Mouse (Mus musculus): Measurements from ENCODE around the gene Hgd.

The Hgd gene

GRCm38 (mm10) chr16:37581901-37582300, 1.9 kb downstream of the Hgd start:
- peak; percentile 24 for DNase-seq

GRCm38 (mm10) chr16:37583306-37583705, 3.4 kb downstream of the Hgd start:
- peak; percentile 11 for DNase-seq

GRCm38 (mm10) chr16:37583801-37584200, 3.8 kb downstream of the Hgd start:
- peak; percentile 86 for DNase-seq

- DNase-seq, result peak; percentile 94
Measured at GRCm38 (mm10) chr16:37584218-37585035, 4.5 kb downstream of the Hgd start.

- DNase-seq, result peak; percentile 70
Measured at GRCm38 (mm10) chr16:37585129-37585563, 5.2 kb downstream of the Hgd start.

GRCm38 (mm10) chr16:37590921-37591320, 11.0 kb downstream of the Hgd start:
- DNase-seq, result no peak

- DNase-seq, result peak; percentile 55
Measured at GRCm38 (mm10) chr16:37591551-37591950, 11.6 kb downstream of the Hgd start.

GRCm38 (mm10) chr16:37597412-37597811, 17.5 kb downstream of the Hgd start:
- peak; percentile 45 for DNase-seq

GRCm38 (mm10) chr16:37598463-37598862, 18.5 kb downstream of the Hgd start:
- DNase-seq, result peak; percentile 42

GRCm38 (mm10) chr16:37599326-37599725, 19.4 kb downstream of the Hgd start:
- DNase-seq, result peak; percentile 48

GRCm38 (mm10) chr16:37603431-37603830, 23.5 kb downstream of the Hgd start:
- no peak for DNase-seq

- peak; percentile 52 for DNase-seq
Measured at GRCm38 (mm10) chr16:37604243-37604642, 24.3 kb downstream of the Hgd start.

- no peak for DNase-seq
Measured at GRCm38 (mm10) chr16:37610333-37610732, 30.4 kb downstream of the Hgd start.

- DNase-seq, result peak; percentile 55
Measured at GRCm38 (mm10) chr16:37611072-37611471, 31.1 kb downstream of the Hgd start.

GRCm38 (mm10) chr16:37612013-37612412, 32.1 kb downstream of the Hgd start:
- DNase-seq, result peak; percentile 55

GRCm38 (mm10) chr16:37614540-37614939, 34.6 kb downstream of the Hgd start:
- DNase-seq, result no peak

GRCm38 (mm10) chr16:37615429-37615828, 35.5 kb downstream of the Hgd start:
- DNase-seq, result peak; percentile 57

- DNase-seq, result peak; percentile 78
Measured at GRCm38 (mm10) chr16:37616104-37616503, 36.2 kb downstream of the Hgd start.

GRCm38 (mm10) chr16:37617695-37618094, 37.7 kb downstream of the Hgd start:
- peak; percentile 88 for DNase-seq

GRCm38 (mm10) chr16:37622403-37622802, 42.5 kb downstream of the Hgd start:
- peak; percentile 68 for DNase-seq

- peak; percentile 64 for DNase-seq
Measured at GRCm38 (mm10) chr16:37622919-37623318, 43.0 kb downstream of the Hgd start.

- DNase-seq, result peak; percentile 18
Measured at GRCm38 (mm10) chr16:37626388-37626949, 46.5 kb downstream of the Hgd start.

- DNase-seq, result peak; percentile 68
Measured at GRCm38 (mm10) chr16:37628336-37628735, 48.4 kb downstream of the Hgd start.

GRCm38 (mm10) chr16:37629011-37629410, 49.1 kb downstream of the Hgd start:
- peak; percentile 31 for DNase-seq

Data from heart, adult 11 months (tissue).